Mouse (Mus musculus): ENCODE measurements around the gene Bmp3. TPM values are rescaled to one million over a fixed set of nuclear protein-coding genes. Genes with fewer than 3 reads are reported as not detected.

Gene Bmp3
- polyA plus RNA-seq, 1 experiment, result 51.1 TPM

GRCm38 (mm10) chr5:98902339-98902738 lies 48.1 kb downstream of the Bmp3 start:
- DNase-seq (ENCODE audit: low spot score), result no peak

- no peak for DNase-seq (ENCODE audit: low spot score)
Observed at GRCm38 (mm10) chr5:98918716-98919115, 64.5 kb downstream of the Bmp3 start.

GRCm38 (mm10) chr5:98921608-98922007 lies 67.4 kb downstream of the Bmp3 start:
- no peak for DNase-seq (ENCODE audit: low spot score)

GRCm38 (mm10) chr5:98922921-98923320 lies 68.7 kb downstream of the Bmp3 start:
- DNase-seq (ENCODE audit: low spot score), result no peak

Other genes starting within 250 kb of the Bmp3 start
- gene Prkg2, start 182.9 kb downstream of the Bmp3 start, polyA plus RNA-seq (2012; rRNA removed), result 0.38 and 0.40 TPM in 2 replicates